Mouse (Mus musculus): ENCODE data around the gene Gid8. TPM values are rescaled to one million over a fixed set of nuclear protein-coding genes. Genes with fewer than 3 reads are reported as not detected.
"Not testable (repeated sequence)": the region's sequence is repeated elsewhere in the genome, so short reads cannot be mapped to it uniquely, and the experiment has no call there.

The Gid8 gene
- total and polyA plus RNA-seq, 2 experiments from 2014 or later: 43.6 to 44.5 TPM

GRCm38 (mm10) chr2:180711527-180711926 lies 1.6 kb downstream of the Gid8 start:
- H3K4me3 ChIP-seq (ENCODE audit: low read depth, low read length): peak overlapping the region; percentile 94; the same call in 1 of the 2 replicates
- no peak for ATAC-seq (ENCODE audit: low FRiP score)
- no peaks in the 10 kb centered on the region for H3K9me3 ChIP-seq (ENCODE audit: low read length)
- peaks cover 17% of the 10 kb centered on the region for H3K4me1 ChIP-seq (ENCODE audit: insufficient read depth, low read length)
- TF ChIP-seq CTCF (IDR thresholded peaks at IDR 0.05): no peak
- 75% methylated on average over 4 of the region's 4 CpGs for WGBS
- no peak for DNase-seq (ENCODE audit: low spot score)
- 0 out of 2 replicates have a peak overlapping the region, but pooled peaks have one; percentile 38 for H3K27ac ChIP-seq (ENCODE audit: low read depth, low read length)
- H3K36me3 ChIP-seq (ENCODE audit: insufficient read depth, low read length): peaks cover 14% of the 10 kb centered on the region
- H3K27me3 ChIP-seq (ENCODE audit: insufficient read depth, low read length): no peaks in the 10 kb centered on the region
- H3K9ac ChIP-seq (replicated peaks; ENCODE audit: low read length, poor library complexity, severe bottlenecking): peak overlapping the region; percentile 97; the same call in 1 of the 2 replicates
- H3K4me2 ChIP-seq (ENCODE audit: low read depth, low read length, poor library complexity, severe bottlenecking): no peak overlapping the region; the same call in 1 of the 2 replicates

- Histone ChIP-seq H3K9me3 (ENCODE audit: low read length) (no peaks in the 10 kb centered on the region), H3K9ac (replicated peaks; ENCODE audit: low read length, poor library complexity, severe bottlenecking) (no peak overlapping the region), H3K4me2 (ENCODE audit: low read depth, low read length, poor library complexity, severe bottlenecking) (no peak overlapping the region), H3K4me1 (ENCODE audit: insufficient read depth, low read length) (peaks cover 17% of the 10 kb centered on the region), H3K36me3 (ENCODE audit: insufficient read depth, low read length) (peaks cover 20% of the 10 kb centered on the region), H3K4me3 (ENCODE audit: low read depth, low read length) (no peak overlapping the region), H3K27me3 (ENCODE audit: insufficient read depth, low read length) (no peaks in the 10 kb centered on the region), H3K27ac (ENCODE audit: low read depth, low read length) (no peak overlapping the region)
- no peak for ATAC-seq (ENCODE audit: low FRiP score)
- WGBS: 95% methylated on average over 5 of the region's 5 CpGs
- TF ChIP-seq CTCF (IDR thresholded peaks at IDR 0.05): no peak
- no peak for DNase-seq (ENCODE audit: low spot score)
Observed at GRCm38 (mm10) chr2:180712037-180712689, 2.2 kb downstream of the Gid8 start.

- not testable (repeated sequence) for H3K9me3 ChIP-seq (ENCODE audit: low read length); H3K27ac ChIP-seq (ENCODE audit: low read depth, low read length); ATAC-seq (ENCODE audit: low FRiP score); DNase-seq (ENCODE audit: low spot score); H3K9ac ChIP-seq (replicated peaks; ENCODE audit: low read length, poor library complexity, severe bottlenecking); H3K4me1 ChIP-seq (ENCODE audit: insufficient read depth, low read length); H3K4me3 ChIP-seq (ENCODE audit: low read depth, low read length); H3K4me2 ChIP-seq (ENCODE audit: low read depth, low read length, poor library complexity, severe bottlenecking); H3K27me3 ChIP-seq (ENCODE audit: insufficient read depth, low read length)
- peaks cover 54% of the 10 kb centered on the region for H3K36me3 ChIP-seq (ENCODE audit: insufficient read depth, low read length)
- 90% methylated on average over 5 of the region's 5 CpGs for WGBS
Observed at GRCm38 (mm10) chr2:180722748-180723147, 12.8 kb downstream of the Gid8 start.

- no peaks in the 10 kb centered on the region for H3K9me3 ChIP-seq (ENCODE audit: low read length)
- TF ChIP-seq CTCF (IDR thresholded peaks at IDR 0.05): no peak
- H3K27me3 ChIP-seq (ENCODE audit: insufficient read depth, low read length): no peaks in the 10 kb centered on the region
- ATAC-seq (ENCODE audit: low FRiP score): no peak
- no peak overlapping the region for H3K4me2 ChIP-seq (ENCODE audit: low read depth, low read length, poor library complexity, severe bottlenecking)
- peaks cover 46% of the 10 kb centered on the region for H3K36me3 ChIP-seq (ENCODE audit: insufficient read depth, low read length)
- no peak overlapping the region for H3K27ac ChIP-seq (ENCODE audit: low read depth, low read length)
- DNase-seq (ENCODE audit: low spot score): no peak
- WGBS: 68% methylated on average over 2 of the region's 2 CpGs
- no peak overlapping the region for H3K4me3 ChIP-seq (ENCODE audit: low read depth, low read length)
- 0 out of 2 replicates have a peak, but pooled peaks cover 9% of the 10 kb centered on the region for H3K4me1 ChIP-seq (ENCODE audit: insufficient read depth, low read length)
- no peak overlapping the region for H3K9ac ChIP-seq (replicated peaks; ENCODE audit: low read length, poor library complexity, severe bottlenecking)
Observed at GRCm38 (mm10) chr2:180723865-180724264, 13.9 kb downstream of the Gid8 start.

- no peak; the same call in 1 of the 2 replicates for ATAC-seq (ENCODE audit: low FRiP score)
Observed at GRCm38 (mm10) chr2:180724585-180725413, 14.9 kb downstream of the Gid8 start, which contains the start of gene Slc17a9. Gene Slc17a9 (plus strand): TSS chr2:180725263.

GRCm38 (mm10) chr2:180725414-180725778 lies 15.5 kb downstream of the Gid8 start:
- 14% methylated on average over 6 of the region's 6 CpGs for WGBS

More at GRCm38 (mm10) chr2:180724585-180725413, 14.9 kb downstream of the Gid8 start, which contains the start of gene Slc17a9:
- Histone ChIP-seq H3K9me3 (ENCODE audit: low read length) (no peaks in the 10 kb centered on the region), H3K4me1 (ENCODE audit: insufficient read depth, low read length) (0 out of 2 replicates have a peak, but pooled peaks cover 9% of the 10 kb centered on the region), H3K36me3 (ENCODE audit: insufficient read depth, low read length) (peaks cover 39% of the 10 kb centered on the region), H3K4me2 (ENCODE audit: low read depth, low read length, poor library complexity, severe bottlenecking) (peak within 1 kb of the TSS; percentile 18; the same call in 1 of the 2 replicates), H3K27me3 (ENCODE audit: insufficient read depth, low read length) (no peaks in the 10 kb centered on the region), H3K27ac (ENCODE audit: low read depth, low read length) (no peak within 1 kb of the TSS), H3K4me3 (ENCODE audit: low read depth, low read length) (no peak within 1 kb of the TSS), H3K9ac (replicated peaks; ENCODE audit: low read length, poor library complexity, severe bottlenecking) (no peak within 1 kb of the TSS)
- TF ChIP-seq CTCF (IDR thresholded peaks at IDR 0.05): no peak
- no peak for DNase-seq (ENCODE audit: low spot score)
- 7% methylated on average over 18 of the region's 18 CpGs for WGBS

More at GRCm38 (mm10) chr2:180725414-180725778, 15.5 kb downstream of the Gid8 start:
- DNase-seq (ENCODE audit: low spot score) (no peak), ATAC-seq (ENCODE audit: low FRiP score) (no peak)
- Histone ChIP-seq H3K4me1 (ENCODE audit: insufficient read depth, low read length) (0 out of 2 replicates have a peak, but pooled peaks cover 9% of the 10 kb centered on the region), H3K9me3 (ENCODE audit: low read length) (no peaks in the 10 kb centered on the region), H3K4me3 (ENCODE audit: low read depth, low read length) (no peak overlapping the region), H3K4me2 (ENCODE audit: low read depth, low read length, poor library complexity, severe bottlenecking) (peak overlapping the region; percentile 18; the same call in 1 of the 2 replicates), H3K36me3 (ENCODE audit: insufficient read depth, low read length) (peaks cover 34% of the 10 kb centered on the region), H3K9ac (replicated peaks; ENCODE audit: low read length, poor library complexity, severe bottlenecking) (no peak overlapping the region), H3K27me3 (ENCODE audit: insufficient read depth, low read length) (no peaks in the 10 kb centered on the region), H3K27ac (ENCODE audit: low read depth, low read length) (no peak overlapping the region)
- no peak for TF ChIP-seq CTCF (IDR thresholded peaks at IDR 0.05)

Data from midbrain, postnatal 0 days (tissue).